Mouse (Mus musculus) embryo, embryonic 11.5 days (tissue): ENCODE data around the gene Fgf6.

Experiments used
- DNase-seq: peaks from one replicate; pipeline ENCODE4 v3.0.0-alpha.2; 2012; ENCODE audit warnings: low read depth, low spot score

Gene Fgf6

DNA sequence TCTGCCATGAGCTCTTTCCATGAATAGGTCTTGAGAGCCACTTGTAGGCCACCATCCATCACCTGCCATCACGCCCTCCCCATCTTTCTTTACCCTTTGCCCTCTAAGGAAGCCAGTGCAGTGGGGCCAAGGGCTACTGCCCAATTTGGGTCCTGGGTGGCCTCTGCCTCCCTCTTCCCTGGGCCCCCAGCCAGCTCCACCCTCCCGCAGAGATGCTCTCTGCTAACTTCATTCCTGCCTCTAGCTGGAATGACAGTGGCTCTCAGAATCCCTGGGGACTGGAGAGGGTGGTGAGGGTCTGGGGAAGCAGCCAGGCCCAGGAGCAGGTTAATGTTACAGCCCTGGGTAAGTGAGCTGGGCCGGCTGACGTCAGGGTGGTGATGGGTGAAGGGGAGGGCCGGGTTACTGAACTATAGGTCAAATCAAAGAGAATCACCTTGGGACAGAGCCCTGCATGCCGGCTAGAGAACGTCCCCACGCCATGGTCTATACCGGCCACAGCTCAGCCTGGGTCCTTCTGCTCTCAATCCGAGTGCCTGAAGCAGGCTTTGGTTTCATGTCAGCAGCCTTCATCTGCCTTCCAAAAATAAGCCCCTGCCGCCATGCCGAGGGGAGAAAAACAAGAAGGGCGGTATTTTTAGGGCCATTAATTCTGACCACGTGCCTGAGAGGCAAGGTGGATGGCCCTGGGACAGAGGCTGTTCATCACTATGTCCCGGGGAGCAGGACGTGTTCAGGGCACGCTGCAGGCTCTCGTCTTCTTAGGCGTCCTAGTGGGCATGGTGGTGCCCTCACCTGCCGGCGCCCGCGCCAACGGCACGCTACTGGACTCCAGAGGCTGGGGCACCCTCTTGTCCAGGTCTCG lies at the start of gene Fgf6:
TSS of gene Fgf6 (plus strand) at position 681 of the 865 bp plus-strand sequence.
- no peak for DNase-seq

DNA sequence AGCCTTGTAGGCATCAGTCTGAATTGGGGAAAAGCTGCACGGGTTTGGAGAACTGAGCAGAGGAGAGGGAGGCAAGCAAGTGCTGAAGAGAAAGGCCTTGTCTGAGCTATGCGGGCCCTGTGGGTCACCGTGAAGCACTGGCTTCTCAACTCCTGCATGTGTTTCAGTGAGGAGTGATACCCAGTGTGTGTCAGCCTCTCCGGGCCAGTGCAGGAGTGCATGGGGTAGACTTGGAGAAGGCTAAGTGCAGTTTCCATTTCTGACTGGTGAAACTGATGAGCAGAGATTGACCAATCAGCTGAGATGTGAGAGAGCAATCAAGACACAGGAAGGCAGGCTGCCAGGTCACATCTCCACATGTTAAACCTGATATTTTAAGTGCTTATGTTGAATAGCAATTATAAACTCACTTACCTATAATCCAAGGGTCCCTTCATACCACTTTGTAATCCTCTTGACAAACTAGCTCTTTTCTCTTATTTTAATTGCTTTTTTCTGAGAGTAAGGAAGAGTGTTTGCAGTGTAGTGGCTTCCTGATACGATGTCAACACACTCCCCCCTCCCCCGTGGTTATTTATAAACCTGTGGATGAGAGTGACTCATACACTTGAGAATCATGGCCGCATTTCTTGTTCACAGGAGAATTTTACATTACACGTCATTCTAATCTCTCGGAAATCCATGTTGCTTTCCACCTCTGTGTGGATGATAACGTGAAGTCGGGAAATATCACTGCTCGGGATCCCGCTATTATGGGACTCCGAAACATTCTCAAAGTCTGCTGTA lies 49.0 kb upstream of the Fgf6 start:
- DNase-seq: no peak

DNA sequence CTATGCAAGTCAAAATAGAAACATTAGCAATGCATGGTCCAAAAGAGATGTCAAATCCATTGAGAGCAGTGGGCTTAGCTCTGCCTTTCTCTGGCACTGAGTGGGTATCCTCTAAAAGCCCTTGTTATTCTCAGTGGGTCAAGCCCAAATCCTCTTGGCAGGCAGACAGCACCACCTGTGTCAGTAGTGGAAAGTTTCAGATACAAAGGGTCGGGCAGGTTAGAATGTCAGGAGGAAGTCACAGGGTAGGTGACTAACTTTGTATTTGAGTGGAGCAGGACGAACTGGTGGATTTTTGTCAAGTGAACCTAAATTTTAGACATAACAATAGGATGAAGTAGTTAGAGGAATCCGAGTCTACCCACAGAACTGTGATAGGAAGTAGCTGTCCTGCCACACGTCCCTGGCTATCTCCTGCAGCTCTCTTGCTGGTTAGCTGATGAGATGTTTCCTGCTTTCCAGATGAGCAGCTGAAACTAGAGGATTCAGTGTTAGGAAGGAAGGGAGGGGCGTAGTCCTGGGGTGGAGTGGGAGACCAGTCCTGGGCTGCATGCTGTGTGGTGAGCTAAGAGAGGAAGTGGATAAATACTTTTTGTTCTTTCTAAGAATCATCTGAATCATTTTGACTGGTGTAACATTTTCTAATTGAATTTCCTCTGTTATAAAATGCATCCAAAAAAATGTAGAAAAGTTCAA lies 33.7 kb upstream of the Fgf6 start:
- DNase-seq: no peak

DNA sequence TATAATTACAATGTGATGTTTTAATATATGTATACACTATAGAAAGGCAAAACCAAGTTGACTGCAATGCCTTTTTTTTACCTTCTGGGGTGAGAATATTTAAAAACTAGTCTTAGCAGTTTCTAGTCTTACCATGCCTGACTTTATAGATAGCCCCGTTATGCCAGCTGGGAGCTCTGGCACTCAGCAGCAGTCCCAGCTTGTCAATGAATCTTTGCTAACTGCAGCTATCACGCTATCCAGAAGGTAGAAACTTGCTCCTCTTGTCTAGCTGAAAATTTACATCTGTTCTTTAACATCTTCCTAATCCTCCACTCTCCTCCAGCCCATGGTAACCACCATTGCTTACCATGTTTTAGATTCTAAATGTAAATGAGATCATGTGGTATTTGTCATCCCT lies 21.7 kb upstream of the Fgf6 start:
- no peak for DNase-seq

DNA sequence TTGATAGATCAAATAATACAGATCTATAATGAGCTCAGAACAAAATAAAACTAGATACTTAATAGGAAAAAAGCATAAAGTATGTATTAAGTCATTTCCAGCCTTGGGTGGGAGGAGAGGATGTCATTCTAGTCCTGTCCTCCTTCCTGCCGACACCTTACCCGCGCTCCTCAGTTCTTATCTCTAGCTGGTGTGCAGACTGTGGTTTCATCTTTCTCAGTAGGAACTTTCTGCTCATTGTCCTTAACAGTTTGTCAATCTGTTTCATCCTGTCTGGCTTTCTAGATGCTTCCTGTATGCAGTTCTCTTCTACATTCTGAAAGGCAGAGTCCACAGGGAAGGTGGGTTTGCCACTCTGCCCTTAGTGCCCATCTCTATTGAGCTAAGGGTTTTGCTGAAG lies 19.9 kb upstream of the Fgf6 start:
- no peak for DNase-seq

DNA sequence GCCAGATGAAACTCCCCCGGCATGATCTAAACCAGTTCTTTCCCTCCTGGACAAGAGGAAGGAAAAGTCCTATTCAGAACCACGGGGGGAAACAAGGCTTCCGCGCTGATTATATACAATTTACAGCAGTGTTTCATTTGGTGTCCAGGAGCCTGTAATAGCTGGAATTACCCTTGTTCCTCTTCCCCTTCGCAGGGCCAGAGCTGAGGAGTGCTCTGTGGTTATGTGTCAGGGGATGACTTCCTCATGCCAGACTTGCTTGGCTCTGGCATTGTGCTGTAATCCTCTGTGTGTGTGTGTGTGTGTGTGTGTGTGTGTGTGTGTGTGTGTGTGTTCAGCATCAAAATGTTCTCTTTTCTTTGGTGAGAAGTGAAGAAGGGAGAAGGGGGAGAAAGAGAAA lies 19.0 kb upstream of the Fgf6 start:
- DNase-seq: no peak

DNA sequence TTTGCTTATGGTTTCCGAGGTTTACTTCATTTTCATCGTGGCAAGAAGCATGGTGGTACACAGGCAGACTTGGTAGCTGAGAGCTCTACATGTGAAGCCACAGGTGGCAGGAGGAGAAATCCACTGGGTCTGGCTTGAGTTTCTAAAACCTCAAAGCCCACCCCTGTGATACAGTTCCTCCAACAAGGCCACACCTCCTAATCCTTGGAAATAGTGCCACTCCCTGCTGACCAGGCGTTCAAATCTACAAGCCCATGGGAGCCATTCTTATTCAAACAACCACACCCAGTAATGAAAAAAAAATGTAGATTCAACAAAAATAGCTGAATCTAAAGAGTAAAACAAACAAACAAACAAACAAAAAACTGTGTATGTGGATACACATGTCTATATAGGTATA lies 9.7 kb upstream of the Fgf6 start:
- no peak for DNase-seq

DNA sequence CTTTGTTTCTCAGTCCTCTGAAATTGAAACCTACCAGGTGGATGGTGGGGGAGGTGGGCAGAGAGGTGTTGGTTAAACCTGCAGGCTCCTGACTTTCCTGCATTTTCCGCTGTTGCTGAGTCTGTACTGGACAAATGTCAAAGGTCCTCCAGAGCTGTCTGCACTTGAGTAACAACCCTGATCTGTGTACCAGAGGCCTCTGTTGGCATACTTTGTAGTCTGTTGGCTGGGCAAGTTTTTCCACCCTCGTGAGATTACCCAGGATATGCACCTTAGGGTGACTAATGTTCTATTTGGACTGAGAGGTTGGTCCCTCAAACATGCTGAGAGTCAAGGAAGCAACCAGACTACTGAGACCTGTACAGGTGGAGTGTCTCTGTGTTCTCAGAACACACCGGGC lies 8.8 kb upstream of the Fgf6 start:
- DNase-seq: no peak

DNA sequence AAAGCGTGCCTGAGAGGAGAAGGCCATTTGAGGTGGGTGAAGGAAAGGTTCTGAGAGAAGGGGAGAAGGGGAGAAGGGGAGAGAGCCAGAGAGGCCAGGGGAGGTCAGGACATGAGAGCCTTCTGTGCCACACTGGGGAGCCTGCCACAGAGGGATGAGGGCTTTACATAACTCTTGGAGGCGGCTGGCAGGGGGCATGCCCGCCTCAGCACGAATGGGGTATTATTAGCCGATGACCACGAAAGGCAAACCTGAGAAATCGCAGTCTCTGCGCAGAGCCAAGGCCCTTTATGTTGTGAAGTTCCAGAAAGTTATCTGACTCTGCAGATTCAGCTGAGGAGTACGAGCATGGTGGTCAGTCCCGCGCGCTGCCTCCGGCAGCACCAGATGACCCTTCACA lies 5.4 kb upstream of the Fgf6 start:
- no peak for DNase-seq

DNA sequence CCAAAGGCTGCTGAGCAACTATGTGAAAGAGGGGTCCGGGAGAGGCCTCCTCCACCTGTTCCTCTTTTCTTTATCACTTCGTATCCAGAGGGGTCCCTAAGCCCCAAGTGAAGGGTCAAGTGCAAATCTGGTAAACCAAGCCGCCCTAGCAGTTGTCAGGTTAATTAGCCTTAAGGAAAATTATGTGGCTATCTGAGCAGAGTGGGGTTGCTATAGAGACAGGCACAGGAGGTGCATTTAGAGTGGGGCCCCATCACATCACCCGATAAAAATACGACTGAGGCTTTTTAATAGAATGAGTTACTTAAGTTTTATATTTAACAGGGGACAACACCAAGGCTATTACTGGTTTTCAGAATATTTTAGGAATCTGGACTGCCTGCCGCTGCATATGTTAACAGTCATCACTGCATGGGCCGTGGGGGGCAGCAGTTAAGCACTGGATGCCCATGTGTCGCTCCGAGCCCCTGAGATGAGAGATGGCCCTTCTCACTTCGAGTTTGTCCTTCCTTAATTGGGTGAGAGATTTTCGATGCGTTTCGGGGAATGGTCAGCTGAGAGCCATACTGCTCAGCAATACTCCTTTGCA lies 3.3 kb upstream of the Fgf6 start:
- DNase-seq: no peak

DNA sequence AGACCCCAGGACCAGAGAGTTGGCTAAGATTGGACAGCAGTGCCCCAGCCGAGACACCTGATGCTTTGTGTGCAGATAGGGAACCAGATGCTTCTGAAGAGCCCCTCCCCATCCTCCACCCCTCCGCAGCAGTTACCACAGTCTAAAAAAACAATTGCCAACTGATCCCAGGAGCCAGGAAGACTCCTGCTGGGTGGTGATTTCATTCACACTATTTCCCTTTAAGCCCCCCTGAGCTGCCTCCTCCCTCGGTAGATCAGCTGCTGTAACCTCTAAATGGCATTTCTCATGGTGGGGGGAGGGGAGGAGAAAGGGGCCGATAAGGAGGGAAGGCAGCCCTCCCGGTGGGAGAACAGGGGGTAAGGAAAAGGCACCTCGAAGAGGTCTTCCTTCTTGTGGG lies 3.9 kb downstream of the Fgf6 start:
- no peak for DNase-seq

DNA sequence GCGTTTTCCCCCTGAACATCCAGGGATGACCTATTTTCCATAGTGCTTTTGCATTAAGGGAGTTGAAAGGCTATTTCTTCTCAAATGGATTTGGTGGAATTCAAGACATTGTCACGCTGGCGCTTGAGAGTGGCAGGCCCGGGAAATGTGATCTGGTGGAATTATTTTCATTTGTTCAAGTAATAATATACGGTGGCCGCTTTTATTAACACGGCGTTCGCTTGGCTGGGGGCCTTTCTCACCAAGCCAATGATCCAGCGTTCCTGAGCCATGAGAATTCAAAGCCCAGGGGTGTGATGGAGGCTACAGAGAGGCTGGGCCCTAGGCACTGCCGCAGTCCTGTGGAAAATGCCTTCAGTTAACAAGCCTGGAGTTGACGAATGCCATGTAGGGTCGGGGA lies 5.0 kb downstream of the Fgf6 start:
- DNase-seq: no peak

DNA sequence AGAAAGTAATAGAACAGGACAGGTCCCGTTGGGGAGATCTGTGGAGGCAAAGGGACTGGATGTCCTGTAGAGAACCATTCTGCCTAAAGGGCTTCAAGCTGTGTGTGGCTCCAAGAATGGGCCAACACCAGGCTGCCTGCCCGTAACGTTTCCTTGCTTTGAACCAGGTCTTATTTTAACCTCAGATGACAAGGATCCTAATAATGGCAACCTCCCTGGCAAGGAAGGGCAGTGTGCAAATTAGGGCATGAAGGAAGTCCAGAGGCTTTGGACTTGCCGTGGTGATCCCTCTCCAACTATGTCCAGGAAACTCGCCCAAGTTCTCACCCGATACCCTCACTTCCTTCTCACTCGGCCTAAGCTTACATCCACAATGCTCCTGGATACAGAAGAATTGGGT lies 9.4 kb downstream of the Fgf6 start:
- DNase-seq: no peak

DNA sequence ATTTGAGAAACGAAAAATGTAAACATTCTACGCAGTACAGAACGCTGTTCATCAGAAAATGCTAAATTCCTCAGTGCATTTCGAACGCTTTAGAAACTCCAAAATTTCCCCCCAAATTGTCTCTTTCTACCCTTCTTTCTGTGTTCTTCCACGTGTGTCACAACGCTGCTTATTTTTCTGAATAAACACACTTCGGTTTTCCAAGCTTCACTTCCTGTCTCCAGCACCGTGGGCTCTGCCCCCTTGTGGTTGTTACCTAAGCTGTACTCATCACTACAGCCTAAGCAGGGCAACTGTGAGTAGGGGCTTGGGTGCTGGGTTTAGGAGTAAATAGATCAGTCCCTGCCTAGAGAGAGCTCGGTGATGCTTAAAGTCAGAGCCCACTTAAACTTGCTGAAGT lies 19.4 kb downstream of the Fgf6 start:
- DNase-seq: peak; percentile 23

DNA sequence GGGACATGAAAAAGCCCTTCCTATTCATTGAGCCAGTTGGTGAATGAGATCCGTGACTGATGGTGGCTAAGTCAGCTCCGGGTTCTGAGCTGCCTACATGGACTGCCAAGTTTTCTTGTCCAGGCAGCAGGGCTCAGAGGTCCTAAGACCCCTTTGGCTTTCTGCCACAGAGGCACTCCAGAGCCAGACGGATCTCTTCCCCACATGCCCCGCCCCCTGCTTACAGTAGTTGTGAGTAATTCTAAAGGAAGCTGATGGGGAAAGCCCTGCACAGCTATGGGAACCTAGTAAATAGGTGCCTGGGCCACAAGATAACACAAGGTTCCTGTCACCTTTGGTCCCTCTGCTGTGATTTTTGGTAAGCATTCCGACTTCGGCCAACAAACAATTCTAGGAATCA lies 29.5 kb downstream of the Fgf6 start:
- DNase-seq: no peak

DNA sequence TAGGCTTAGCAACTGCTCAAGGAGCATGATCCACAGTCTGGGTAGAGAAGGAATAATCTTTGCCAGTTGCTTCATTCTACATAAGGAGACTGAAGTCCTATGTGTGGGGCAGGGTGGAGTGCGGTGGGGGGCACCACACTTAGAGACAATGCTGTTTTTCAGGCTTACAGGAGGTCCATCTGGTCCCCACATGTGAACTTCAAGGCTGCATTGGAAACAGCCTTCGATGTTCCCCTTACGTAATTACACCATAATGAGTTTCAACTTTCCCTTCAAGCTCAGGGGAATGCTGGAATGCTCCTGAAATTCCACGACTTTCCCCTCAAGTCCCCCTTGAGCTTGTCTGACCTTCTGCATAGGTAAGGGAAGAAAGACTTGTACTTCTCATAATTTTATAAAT lies 35.5 kb downstream of the Fgf6 start:
- peak; percentile 26 for DNase-seq

DNA sequence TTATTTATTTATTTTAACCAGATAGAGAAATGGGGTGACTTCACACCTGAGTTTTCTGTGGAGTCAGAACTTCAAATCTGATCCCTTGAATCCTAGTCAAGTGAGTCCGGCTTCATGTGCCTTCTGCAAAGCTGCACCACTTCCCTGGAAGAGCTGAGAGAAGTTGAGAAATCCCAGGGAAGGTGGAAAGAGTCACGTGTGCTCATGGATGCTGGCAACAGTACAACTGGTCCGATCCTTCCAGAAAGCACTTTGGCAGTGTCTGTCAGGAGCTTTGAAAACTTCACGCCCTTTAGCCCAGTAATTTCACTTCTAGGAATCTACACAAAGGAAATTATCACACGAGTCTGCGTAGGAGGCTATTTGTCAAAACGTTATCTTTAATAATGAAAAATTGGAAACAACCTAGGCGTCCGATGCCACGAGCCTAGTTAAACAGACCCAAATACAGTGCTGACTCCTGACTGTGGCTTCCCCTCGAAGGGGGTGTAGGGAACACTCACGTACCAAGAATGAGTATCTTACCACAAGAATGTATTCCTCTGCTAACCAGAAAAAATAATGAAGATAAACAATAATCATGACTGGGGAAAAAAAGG lies 41.7 kb downstream of the Fgf6 start:
- no peak for DNase-seq

DNA sequence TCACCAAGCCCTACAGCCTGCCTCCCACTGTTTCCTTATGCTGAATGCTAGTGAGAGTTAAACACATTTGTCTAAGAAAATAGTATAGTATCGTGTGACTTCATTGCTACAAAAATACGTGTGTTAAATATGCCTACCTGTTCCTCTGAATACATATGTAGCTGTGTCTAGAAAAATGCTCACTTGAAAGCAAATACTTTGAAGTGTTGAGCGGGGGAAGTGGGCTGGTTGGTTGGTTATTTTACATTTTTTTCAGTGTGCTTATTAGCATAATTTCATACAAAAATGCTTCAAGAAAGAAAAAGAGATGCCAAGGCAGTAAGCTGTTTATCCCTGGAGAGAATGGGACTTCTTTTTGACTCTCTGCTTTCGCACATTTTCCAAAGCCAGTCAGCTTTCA lies 44.6 kb downstream of the Fgf6 start:
- DNase-seq: no peak

DNA sequence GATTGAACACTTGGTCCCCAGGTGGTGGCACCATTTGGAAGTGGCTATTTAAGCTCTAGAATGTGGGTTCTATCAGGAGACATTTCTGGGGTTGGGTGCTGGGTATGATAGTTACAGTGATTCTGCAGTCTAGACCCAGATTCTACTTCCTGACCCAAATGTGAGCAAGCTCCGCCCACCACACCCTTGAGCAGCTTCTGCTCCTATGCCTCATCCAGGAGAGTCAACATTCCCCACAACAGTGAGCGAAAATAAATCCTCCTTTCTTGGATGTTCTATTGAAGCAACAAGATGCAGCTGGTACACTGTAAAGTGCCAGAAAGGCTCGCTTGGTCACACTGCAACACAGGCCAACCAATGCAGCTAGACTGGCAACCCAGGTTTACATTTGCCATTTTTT lies 48.5 kb downstream of the Fgf6 start:
- no peak for DNase-seq

DNA sequence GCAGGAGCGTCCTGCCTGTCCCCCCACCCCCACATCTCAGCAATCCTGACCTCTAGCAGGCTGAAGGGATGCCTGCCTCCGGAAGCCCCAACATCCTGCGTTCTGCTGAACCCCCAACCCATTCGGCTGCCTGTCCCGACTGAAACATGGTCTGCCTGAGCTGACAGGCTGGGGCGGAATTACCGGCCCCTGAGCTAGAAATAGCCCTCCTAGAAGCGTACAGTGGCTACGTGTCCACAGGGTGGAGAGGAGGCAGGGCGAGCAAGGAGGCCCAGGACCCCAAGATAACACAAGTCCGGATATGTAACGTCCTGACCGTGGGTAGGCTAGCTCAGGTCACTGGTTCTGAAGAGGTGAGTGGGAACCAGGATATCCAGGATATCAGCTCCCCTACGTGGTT lies 49.4 kb downstream of the Fgf6 start:
- DNase-seq: no peak

DNA sequence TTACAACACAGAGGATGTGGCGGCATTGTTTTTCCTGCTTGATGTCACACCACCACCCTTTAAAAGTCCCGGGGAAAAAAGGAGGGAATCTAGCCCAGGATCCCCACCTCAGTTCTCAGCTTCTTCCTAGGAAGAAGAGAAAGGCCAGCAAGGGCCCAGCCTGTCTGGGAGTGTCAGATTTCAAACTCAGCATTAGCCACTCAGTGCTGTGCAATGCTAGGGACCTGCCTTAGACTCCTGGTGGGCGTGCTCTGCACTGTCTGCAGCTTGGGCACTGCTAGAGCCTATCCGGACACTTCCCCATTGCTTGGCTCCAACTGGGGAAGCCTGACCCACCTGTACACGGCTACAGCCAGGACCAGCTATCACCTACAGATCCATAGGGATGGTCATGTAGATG lies 57.4 kb downstream of the Fgf6 start, which contains the start of gene Fgf23:
TSS of gene Fgf23 (plus strand) at position 86 of the 400 bp plus-strand sequence.
- no peak for DNase-seq
